Mouse (Mus musculus) Muller cell, postnatal 12 days (primary cell): ENCODE data around the gene Tmtc2.

ENCODE experiments used
- DNase-seq: peaks from one replicate; pipeline ENCODE4 v3.0.0-alpha.2; 2015; ENCODE audit errors: inconsistent ontology term

Tmtc2 gene

DNA sequence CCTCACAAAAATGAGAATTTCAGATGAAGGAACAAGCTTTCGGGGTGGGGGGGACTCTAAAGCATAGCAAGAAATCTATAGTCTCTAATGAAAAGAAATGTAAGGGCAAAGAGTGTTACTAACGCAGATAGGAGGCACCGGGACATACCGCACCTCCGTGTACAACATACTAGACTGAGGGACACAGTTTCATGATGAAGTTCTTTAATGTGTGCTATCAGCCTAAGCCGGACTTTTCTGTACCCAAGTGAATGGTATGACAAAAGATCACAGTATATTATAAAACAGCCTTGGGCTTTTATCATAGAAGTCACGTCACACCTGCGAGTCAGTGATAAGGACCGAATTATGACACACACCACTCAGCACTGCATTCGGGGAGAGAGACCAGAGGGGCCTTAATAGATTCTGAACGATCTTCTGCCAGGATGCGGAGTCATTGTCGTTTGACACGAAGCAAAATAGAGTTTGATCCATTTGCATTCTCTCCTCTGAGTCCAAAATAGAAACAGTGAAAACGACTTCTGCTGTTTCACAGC, 156.3 kb downstream of the Tmtc2 start:
- no peak for DNase-seq

DNA sequence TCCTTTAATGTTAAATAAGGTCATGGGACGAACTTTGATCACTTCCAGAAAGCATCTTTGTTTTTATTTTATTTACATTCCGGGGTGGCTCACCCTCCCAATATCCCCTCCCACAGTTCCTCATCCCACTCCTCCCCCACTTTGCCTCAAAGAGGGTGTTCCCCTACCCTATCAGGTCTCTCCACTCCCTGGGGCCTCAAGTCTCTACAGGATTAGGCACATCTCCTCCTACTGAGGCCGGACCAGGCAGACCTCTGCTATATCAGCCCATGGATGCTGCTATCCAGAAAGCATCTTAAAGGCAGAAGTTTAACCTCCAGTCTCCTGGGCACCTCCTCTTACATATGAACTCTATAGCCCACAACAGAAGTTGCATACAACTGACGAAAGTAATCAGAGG, 157.7 kb downstream of the Tmtc2 start:
- DNase-seq: no peak

DNA sequence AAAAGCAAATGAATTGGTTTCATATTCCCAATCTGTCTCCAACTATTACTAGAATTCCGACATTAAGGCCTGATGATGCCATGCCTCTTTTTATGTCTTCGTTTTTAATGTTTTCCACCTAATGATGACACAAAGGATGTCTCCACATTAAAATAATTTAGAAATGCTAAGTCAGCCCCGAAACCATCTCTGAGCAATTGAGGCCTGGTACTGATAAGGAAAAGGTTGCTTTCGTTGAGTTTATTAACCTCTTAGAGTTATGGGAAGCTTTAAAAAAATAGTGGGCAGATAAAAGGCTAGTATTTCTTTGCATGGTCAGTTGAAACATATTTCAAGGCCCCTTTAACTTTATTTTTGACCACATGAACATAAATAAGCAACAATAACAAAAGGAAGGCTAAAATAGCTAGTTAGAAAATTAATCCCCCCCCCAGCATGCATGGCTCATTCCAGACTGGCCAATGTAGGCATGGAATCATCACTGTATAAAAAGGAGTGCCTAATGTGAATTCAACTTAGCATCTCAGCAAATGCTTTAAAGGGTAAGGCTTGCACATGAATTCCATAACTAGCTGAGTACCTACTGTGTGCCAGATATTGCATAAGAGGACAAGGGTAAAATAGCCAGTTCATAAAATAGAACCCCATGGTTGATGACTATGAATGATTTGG, 168.3 kb downstream of the Tmtc2 start:
- no peak for DNase-seq

DNA sequence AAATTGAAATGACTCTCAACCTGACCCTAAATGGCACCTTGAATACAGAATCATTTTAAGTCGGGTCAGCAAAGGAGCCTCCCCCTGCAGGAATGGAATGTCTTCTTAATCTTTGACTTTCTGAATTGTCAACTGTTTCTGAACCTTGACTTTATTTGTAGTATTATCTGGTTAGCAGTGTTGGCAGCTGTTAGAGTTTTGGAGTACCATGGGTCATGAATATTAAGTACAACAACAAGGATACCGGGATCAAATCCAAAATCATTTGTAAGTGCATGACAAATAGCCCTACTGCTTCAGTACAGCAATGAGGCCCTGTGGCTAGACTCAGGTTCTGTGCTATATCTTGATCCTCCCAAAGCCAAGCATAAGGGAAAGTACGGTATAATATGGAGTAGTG, 170.3 kb downstream of the Tmtc2 start:
- DNase-seq: no peak

DNA sequence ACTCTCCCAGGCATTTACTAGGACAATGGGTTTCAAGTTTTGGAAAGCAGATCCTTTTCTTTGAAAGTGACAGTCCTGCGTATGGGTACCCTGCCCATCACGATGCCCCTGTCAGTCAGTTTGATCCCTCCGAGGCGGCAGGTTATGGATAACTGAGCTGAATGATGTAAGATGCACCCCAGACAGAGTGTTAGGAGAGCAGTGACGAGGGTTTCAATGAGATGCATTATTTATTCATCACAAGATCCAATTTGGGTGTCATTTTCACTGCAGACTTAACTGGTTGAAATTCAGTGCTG, 171.8 kb downstream of the Tmtc2 start:
- no peak for DNase-seq

DNA sequence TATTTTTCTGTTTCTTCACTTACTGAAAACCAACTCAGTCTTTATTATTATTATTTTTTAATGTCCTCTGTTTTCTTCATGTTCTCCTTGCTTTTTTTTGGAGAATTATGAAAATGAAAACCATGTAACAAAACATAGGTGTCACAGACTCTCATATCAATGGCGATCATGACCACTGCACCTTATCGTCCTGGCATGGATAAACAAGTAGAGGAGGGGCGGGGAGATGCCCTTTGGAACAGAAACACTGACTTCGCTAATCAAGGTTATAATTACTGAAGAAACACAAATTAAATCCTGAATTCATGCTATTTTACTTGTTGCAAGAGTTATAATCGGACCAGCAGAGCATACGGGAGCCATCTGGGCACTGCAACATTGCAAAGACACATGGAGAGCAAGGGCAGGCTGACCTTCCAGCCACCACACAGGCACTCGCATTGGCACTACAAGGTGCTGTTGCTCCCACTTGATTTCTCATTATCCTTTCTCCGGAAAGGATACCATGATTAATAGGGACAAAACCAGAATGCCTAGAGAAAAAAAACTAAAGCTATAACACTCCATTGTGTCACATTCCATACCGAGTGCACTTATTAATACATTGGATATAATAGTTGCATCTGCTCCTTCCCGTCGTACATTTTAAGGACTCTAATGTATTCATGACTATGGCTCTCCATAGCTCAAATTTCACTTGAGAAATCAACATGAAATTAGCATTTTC, 172.3 kb downstream of the Tmtc2 start:
- no peak for DNase-seq

DNA sequence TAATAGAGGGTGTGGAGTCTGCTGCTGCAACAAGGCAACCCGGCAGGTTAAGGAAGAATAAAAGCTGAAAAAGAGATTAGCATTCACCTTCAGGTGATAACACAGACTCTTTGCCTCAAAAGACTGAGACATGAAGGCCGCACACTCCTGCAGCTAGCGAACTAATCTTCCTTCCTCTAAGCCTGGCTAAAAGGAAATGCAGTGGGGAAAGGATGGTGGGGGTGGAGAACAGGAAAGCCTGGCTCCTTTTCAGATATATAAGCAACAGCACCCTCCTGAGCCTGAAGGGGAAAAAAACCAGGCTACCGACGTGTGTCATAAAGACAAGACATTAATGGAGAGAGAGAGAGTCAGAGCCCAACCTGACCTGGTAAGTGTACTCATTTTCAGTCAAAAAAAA, 174.9 kb downstream of the Tmtc2 start:
- no peak for DNase-seq

DNA sequence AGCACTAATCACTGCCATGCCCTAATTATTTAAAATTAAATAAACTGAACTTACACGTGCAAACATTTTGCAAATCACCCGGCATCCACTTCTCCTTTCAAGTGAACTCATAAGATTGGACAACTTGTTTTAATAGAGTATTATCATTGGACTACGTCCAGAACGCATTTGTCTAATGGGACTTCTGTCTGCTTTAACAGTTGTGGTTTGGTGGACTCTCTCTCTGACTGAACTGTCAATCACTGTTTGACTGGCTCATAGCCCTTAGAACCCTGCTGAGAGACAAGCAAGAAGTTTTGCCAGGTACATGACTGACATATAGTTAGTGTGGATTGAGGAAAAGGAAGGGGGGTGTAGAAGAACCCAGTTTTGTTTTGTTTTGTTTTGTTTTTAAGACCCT, 190.2 kb downstream of the Tmtc2 start:
- DNase-seq: peak; percentile 96

DNA sequence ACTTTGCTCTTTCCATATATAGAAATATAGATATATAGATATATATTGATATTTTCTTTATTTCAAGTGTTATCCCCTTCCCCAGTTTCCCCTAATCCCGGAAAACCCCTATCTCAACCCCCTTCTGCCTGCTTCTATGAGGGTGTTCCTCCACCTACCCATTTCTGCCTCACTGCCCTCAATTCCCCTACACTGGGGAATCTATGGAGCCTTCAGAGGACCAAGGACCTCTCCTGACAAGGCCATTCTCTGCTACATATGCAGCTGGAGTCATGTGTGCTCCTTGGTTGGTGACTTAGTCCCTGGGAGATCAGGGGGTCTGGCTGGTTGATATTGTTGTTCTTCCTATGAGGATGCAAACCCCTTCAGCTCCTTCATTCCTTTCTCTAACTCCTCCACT, 192.5 kb downstream of the Tmtc2 start:
- DNase-seq: no peak

DNA sequence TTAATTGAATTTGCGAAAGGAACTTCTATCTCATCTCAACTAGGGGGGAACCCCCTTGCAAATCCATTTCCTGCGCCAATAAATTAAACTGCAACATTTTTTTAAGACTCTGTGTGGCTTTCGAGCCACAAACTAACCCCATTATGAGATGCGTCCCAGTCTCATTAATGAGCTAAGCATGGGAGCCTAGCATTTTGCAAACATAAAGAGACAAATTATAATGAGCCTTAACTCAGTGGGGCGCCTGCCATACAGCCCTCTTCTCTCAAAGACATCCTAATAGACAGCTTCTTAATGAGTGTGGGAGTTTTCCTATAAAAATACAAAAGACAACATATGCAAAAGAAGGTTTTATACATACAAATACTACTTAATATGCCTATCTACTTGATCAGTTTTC, 193.0 kb downstream of the Tmtc2 start:
- peak; percentile 80 for DNase-seq

DNA sequence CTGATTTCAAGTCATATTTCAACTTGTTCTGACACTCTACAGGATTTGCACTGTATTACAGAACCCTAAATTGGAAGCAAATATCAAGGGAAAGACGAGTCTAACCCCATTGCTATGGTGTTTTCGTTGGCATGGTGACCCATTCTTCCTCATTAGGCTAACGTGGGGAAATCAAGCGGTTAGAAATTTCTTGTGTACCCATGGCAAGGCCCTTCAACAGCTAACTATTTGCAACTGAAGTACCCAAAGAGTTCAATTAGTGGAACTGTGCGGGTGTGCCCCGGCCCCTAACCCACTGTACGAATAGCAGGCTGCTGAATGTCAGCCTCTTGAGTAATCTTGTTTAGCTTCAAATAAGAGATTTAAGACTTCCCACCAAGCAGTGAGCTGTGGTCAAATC, 193.7 kb downstream of the Tmtc2 start:
- DNase-seq: peak; percentile 87

DNA sequence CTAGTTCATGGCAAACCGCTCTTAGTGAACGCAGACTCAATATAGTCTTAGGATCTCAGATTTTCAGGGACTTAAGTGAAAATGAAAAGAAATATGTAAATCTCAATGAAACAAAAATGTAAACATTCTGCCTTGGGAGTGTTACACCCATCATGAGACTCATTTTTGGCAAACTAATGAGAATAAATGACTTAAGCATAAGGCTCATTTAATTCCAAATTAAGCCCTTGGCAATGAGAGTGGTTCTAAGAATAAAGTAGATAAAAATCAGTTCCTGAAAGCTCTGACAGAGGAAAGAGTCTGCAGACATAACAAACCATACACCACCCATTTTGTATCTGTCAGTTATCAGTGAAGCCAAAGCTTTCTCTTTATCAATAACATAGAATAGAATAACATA, 196.5 kb downstream of the Tmtc2 start:
- DNase-seq: no peak

DNA sequence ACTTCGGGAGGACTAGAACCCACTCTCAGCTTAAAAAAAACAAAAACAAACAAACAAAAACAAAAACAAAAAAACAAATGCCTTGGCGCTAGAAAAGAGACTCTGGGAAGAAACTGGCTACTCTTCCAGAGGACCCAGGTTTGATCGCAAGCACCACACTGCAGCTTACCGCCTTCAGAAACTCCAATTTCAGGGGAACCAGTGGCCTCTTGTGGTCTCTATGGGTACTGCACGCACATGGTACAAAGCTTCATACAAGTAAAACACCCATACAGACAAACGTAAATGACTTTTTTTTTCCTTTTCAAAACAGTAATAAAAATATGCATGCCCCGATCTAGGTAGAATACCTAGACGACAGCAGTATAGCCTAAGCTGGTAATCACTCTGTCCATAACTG, 201.0 kb downstream of the Tmtc2 start:
- no peak for DNase-seq

DNA sequence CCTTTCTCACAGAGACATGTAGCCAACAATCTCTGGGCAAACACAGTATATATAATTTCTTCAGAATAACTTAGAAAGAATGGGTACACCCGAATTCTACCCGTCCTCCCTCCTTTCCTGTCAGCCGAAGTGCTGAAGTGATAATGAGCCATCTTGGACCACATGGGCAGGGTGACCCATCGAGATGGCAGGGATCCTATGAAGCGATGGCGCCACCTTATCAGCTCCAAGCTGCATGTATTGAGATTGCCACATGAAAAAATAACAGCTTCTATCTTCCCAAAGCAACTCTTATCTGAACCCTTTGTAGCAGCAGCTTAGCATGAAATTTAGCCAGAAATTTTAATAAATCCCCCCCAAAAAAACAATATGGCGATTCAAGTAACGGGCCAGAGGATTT, 206.0 kb downstream of the Tmtc2 start:
- DNase-seq: no peak

DNA sequence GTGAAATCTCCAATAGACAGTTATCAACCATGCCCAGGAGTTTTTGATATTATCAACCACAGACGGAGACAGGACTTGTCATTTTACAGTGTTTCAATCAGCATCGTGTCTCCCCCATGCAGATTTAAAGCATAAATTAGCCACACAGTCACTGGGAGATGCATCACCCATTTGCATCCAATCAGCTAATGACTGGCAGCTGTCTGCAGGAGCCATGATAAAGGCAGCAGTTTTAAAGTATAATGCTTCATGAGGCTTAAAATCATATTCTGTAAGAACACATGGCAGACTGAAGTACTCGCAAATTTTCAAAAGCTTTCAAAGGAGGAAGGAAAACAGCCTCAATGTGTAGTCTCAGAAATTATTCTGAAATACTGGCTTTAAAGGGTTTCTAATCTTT, 209.8 kb downstream of the Tmtc2 start:
- no peak for DNase-seq

DNA sequence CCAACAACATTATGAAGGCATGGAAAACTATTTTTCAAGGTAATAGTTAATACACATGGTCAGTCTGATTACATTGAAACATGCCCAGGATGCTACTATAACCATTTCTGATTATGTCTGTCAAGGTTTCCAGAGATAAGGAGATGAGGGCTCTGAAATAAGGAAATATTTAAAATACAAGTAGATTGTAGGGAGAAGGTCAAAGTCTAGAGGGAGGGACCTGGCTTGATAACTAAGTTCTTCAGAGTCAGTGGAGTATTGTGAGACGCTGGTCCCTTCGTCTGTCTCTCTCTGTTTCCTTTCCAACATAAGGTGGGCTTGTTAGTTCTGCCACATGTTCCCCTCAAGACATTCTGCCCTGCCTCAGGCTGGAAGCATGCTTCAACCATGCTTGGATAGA, 223.9 kb downstream of the Tmtc2 start:
- no peak for DNase-seq

DNA sequence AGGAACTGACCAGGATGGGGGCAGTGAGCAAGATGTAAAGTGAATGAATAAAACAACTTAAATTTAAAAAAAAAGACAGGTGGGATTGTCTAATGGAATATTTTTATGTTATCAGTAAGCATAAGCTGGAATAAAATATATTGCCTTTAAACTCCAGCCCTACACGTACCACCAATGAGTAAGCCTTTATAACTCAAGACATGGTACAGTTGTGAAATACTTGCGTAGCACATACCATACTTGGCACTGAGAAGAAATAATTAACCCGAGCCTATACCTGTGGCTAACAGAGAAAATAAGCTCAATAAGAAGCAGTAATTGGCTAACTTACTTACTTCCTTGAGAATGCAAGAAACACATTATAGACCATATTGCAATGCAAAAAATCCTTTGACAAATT, 228.3 kb downstream of the Tmtc2 start:
- no peak for DNase-seq

DNA sequence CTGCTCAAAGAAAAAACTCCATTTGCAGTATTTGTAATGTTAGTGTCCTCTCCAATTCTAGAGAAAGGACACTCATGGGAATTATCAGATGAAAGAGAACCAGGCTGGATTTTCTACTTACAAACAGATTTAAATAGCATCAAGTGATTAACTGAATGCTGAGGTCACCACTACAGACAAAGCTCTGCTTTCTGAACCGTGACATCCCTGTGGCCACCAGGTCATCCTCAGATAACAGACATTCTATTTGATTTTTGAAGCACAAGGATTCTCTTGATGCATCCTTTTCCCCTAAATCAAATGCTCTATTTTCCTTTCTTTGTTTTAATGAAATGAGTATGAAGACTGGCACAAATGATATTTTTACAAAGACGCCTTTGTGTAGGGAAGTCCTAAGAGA, 241.4 kb downstream of the Tmtc2 start:
- DNase-seq: peak; percentile 79

DNA sequence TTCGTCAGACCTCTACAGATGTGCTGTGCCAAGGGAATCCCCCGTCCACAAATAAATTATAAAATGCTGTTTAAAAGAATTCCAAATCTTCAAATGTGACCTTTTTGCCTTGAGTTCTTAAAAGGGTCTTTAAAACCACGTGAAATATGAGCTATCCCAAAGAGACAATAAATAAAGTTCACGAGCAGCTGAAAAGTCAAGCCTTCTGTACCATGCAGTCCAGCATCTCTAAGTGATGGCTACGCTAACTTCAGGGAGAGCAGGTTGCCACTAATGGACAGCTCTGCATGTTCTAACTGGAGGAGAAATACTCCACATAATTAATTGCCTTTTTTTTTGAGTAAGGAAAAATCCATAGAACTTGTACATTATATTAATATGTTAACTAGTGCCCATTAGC, 243.9 kb downstream of the Tmtc2 start:
- DNase-seq: no peak

DNA sequence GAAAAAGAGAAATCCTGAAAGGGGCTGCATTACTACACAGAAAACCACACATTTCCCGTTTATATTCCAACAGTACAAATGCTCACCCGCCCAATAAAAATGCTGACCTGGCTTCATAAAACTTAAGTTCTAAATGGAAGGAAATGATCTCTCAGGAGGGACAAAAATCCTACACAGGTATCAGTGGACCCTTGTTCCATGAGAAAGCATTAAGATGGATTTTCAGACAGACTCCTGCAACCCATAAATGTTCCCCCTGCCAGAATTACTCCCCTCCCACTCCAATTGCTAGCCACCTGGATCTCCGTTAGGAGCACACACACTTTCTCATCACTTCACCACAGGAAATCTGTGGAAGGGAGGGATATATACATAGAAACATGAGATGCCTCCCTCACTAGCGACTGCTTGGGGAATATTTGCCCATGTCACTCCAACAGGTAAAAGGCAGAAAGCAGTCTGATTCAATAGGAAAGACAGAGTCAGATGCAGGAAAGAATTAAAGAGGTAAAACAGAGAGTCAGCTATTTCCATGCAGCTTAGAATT, 250.5 kb downstream of the Tmtc2 start:
- no peak for DNase-seq

DNA sequence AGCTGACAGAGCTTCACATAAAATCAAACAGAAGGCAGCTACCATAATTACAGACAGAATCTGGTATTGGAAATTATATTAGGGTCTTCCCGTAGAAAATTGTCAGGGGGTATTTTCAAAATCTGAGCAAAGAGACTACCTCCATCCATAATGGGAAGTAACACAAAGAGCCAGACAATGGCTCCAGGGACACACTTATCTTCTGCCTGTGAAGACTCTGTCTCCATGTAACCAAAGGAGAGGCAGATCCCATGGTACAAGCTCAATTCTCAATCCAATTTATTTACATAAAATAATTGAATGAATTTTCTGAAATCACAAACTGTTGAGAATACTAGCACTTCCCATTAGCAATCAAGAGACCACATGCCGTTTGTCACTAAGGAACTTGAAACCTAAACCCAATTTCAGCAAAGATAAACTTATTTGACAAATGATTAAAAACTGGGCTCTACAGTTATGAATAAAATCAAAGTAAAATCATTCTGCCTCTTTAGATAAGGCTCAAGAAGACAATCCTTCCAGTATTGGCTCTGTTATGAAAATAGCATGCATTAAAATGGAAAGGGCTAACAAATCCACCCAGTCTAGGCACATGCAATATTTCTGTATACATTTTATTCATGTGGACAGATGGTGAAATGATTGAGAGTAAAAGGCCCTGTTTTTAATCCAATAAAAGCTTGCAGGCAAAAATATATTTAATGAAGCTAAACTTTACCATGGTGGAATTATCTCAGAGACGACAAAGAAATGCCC, 254.8 kb downstream of the Tmtc2 start:
- no peak for DNase-seq

DNA sequence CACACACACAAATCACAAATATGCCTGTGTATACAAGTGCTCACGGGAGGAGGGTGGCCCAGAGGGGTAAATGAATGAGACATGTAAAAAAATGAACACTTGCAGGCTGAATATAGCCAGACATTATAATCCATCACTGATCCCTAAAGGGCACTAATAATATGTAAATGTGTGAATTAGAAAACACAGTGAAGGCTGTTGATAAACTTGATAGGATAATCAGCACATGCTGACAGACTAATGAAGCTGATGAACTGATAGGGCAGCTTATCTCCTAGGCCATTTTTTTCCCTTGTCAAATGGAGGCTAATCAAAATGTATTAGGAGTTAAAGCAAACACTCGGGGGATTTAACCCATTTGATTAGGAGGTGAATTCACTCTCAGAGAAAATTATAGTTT, 255.4 kb downstream of the Tmtc2 start:
- no peak for DNase-seq

DNA sequence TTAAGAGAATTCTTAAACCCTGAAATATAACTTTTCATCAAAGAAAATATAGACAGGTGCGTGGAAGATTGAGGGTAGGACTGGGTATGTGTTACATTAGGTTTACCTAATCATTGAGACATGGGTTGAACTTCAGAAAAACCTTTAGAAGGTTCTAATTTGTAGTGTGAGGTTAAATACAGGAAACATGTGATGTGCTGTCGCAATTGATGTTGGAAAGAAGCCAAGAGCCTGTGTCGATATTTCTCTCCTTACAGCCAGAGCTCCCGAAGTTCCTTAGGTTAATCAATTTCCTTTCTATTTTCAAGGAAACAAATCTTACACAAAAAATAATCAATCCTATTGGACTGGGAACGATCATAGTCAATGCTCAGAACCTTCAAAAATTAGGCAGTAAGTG, 261.3 kb downstream of the Tmtc2 start:
- DNase-seq: no peak
